Mouse (Mus musculus) heart, postnatal 14 days (tissue): ENCODE data around the gene Doc2a. TPM values are rescaled to one million over a fixed set of nuclear protein-coding genes. Genes with fewer than 3 reads are reported as not detected.

Source experiments
- DNase-seq, 2 experiments: peaks; one replicate each; pipeline ENCODE4 v3.0.0; 2021 to 2022
- intact Hi-C: fragments of 180-260 bp; cut with DNase I; formaldehyde crosslinking; loops from one replicate; pipeline ENCODE4 v1.15.1; 2025
- long read RNA-seq, 2 experiments: library from polyadenylated mRNA; stranded (forward); transcript quantifications; one replicate each; pipeline ENCODE4 v2.0.0; 2021
- total RNA-seq, 2 experiments: library from RNA; stranded (reverse); gene quantifications; 2 replicates each; pipeline ENCODE4 v1.2.3; 2021

Gene Doc2a
- not detected for total RNA-seq
- long read RNA-seq, experiment 1 = 0 reads
- long read RNA-seq, experiment 2 = 0 reads

DNA sequence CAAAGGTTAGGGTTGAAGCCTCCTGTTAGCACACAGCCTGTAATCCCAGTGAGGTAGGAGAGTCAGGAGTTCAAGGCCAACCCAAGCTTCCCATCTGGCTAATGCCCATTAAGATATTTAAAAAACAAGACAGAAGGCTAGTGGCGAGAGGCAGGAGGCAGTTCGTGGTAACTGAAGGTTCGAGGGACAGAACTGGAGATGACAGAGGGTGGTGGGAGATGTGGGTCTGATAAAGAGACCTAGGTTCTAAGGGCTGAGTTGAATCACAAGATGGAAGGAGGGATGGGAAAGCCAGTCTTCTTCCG lies at the start of gene Doc2a:
Gene Doc2a (plus strand): TSS at position 301 of the 305 bp plus-strand sequence.
- intact Hi-C loops = no loop called here

DNA sequence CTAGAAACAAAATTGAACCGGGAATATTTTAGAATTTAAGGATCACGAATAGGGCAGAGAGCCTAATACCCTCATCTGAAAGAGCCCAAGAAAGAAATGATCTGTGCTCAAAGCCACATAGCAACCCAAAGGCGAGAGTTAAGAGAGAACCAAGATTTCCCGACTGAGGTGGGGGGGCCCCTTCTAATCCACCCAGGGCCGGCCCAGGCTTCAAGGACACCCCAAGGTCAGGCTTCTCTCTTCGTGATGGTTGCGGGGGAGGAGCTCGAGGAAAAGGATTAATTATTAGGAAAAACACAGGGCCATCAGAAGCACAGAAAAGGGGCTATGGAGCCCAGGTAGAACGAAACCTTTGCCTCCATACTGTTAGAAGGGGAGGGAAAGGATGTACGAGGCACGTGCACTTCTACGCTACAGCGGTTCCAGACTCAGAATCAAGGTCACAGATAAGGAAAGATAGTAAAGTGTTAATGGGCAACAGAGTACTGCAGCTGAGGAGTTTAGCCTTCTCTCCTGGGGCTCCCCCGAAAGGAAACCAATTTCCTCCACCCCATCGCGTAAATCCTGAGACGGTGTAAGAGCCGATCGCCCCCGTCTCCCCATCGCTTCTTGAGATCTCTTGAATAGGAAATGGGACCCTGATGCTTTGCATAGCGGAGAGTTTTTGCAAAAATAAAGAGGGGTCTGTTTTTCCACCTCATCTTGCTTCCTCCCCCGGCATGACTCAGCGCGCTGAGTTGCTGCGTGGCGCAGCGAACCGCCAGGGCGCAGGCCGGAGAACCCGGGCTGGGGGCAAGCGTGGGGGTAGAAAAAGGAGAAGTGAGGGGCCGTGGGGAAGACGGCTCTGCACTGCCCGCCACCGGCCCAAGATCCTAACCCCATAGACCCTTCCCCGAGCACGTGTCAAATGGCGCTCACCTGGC lies 48.8 kb upstream of the Doc2a start:
- peak in 1 of 2 experiments; percentile 53 for DNase-seq

More for the DNA sequence above, at the start of gene Doc2a:
- DNase-seq = no peak

DNA sequence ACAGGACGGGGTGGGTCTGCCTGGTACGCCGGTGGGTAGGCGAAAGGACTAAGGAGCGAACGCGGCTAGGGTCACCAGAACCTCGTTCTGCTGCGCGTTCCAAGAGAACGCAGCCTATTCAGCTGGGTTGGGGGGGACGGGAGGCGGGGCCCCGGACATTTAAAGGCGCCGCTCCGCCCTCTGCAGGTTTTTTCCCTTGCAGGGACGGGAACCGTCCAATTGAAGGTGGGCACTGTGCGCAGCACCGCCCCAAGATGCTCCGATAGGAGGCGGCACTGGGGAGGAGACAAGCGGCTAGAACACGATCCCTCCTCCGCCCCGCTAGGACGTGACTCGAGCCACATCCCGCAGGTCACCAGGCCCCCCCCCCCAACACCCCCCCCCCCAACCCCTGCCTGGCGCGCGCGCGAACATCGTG lies 48.2 kb upstream of the Doc2a start:
- intact Hi-C loops = loop anchor here (10.0 kb wide), 2 partner anchors 546 to 676 kb away; partner anchors contain the start of genes Fbrs and Zfp768

More for the DNA sequence above, 48.8 kb upstream of the Doc2a start:
- intact Hi-C loops = loop anchor here (10.0 kb wide), 2 partner anchors 546 to 676 kb away; partner anchors contain the start of genes Fbrs and Zfp768

GRCm38 (mm10) chr7:126799468-126800268 lies 47.5 kb upstream of the Doc2a start:
- peak in 1 of 2 experiments; percentile 52 for DNase-seq
- intact Hi-C loops = loop anchor here (10.0 kb wide), 2 partner anchors 545 to 675 kb away; partner anchors contain the start of genes Fbrs and Zfp768

More for the DNA sequence above, 48.2 kb upstream of the Doc2a start:
- peak; percentile 96 to 97 for DNase-seq

GRCm38 (mm10) chr7:126800269-126801056 lies 46.8 kb upstream of the Doc2a start:
- no peak for DNase-seq
- intact Hi-C loops = no loop called here

- no peak for DNase-seq
- intact Hi-C loops = no loop called here
Measured at GRCm38 (mm10) chr7:126801057-126801422, 46.2 kb upstream of the Doc2a start.

GRCm38 (mm10) chr7:126802134-126802889 lies 44.9 kb upstream of the Doc2a start:
- no peak for DNase-seq
- intact Hi-C loops = no loop called here

DNA sequence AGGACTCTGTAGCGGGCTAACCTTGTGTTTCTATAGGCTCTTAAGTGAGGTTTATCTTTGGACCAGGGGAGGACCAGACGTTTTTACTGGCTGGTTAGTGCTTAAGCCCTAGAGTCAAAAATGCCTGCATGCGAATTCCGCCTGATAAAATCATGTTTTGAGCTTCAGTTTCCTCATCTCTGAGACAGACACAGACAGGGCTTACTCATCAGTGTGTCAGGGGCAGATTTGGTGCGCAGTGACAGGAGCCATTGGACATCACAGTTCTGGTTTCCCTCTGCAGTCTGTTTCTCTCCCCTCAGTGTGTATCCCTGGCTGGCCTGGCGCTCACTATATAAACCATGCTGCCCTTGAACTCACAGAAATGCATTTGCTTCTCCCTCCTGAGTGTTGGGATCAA lies 44.0 kb upstream of the Doc2a start:
- DNase-seq = no peak
- intact Hi-C loops = no loop called here

GRCm38 (mm10) chr7:126803751-126804150 lies 43.5 kb upstream of the Doc2a start:
- DNase-seq = no peak
- intact Hi-C loops = no loop called here

DNA sequence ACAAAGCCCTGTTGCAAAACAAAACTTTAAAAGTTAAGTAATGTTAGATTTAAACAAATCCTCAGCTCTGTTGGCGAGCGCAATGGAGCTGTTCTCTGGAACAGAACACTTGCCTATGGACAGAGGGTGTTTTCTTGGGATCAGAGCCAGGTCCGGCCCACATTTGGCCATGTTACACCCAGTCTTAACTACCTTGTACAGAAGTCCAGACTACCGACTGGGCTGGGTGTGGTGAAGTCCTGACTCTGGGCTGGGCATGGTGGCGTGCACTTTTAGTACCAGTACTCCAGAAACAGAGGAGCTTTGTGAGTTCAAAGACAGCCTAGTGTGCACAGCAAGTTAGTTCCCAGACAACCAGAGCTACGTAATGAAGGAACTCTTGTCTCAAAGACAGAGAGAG lies 40.3 kb upstream of the Doc2a start:
- intact Hi-C loops = no loop called here
- no peak for DNase-seq

GRCm38 (mm10) chr7:126807405-126807804 lies 39.8 kb upstream of the Doc2a start:
- intact Hi-C loops = no loop called here
- no peak for DNase-seq

DNA sequence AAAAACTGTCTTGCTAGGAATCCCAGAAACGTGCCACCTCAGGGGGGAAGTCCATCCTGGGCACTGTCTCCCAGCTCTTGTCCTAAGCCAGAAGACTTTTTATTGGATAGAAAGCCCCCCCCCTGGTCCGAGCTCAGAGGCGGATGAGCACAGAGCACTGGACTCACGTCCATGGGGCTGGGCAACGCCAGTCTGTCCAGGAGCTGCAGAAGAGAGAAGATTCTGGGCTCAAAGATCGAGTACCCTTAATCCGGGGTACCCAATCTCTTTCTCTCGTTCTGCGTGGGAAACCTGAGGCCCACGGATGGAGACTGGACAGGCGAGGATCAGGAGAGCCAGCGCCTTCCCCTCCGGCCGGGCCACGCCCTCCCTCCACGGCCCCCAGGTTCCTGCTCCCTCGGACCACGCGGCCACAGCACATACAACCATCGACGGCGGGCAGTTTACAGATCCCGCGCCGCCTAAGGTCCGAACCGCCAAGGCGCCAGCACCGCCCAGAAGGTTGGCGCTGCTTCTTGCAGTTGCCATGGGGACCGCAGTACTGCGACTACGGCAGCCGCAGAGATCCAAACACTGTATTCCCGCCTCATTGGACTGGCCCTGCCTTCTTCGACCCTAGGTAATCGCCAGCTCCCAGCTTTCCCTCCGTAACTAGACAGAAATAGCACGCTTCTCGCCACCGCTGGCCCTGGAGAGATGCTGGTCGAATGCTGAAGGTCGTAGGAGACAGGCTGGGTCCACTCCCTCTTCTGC lies 38.3 kb upstream of the Doc2a start:
- intact Hi-C loops = no loop called here
- DNase-seq = peak; percentile 85 to 90

GRCm38 (mm10) chr7:126809723-126810369 lies 37.4 kb upstream of the Doc2a start:
- intact Hi-C loops = no loop called here
- DNase-seq = no peak

- no peak for DNase-seq
- intact Hi-C loops = no loop called here
Measured at GRCm38 (mm10) chr7:126815726-126816222, 31.4 kb upstream of the Doc2a start.

- DNase-seq = no peak
- intact Hi-C loops = no loop called here
Measured at GRCm38 (mm10) chr7:126816494-126816893, 30.7 kb upstream of the Doc2a start.

GRCm38 (mm10) chr7:126817595-126817994 lies 29.6 kb upstream of the Doc2a start:
- no peak for DNase-seq
- intact Hi-C loops = no loop called here

DNA sequence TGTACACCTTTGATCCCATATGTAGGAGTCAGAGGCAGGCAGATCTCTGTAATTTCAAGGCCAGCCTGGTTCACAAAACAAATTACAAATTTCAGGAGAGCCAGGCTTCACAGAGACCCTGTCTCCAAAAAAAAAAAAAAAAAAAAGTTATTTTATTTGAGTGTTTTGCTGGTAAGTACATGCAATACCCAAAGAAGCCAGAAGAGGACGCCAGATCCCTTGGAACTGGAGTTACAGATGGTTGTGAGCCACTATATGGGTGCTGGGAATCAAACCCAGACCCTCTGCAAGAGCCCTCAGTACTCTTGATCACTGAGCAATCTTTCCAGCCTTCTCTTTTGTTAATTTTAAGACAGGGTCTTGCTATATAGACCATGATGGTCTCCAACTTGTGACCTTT lies 28.4 kb upstream of the Doc2a start:
- intact Hi-C loops = no loop called here
- no peak for DNase-seq
